Mouse (Mus musculus) forebrain, postnatal 0 days (tissue): ENCODE results near the gene Defb26. TPM values are rescaled to one million over a fixed set of nuclear protein-coding genes. Genes with fewer than 3 reads are reported as not detected.

Source experiments
- ATAC-seq: fragments of 200-750 bp; cut with Nextera tagmentation; 2 replicates; pipeline ENCODE4 v1.8.0; 2017; ENCODE audit warnings: mild to moderate bottlenecking, moderate library complexity
- DNase-seq: peaks from one replicate; pipeline ENCODE4 v3.0.0-alpha.2; 2015
- H3K27ac ChIP-seq: fragments of 300-500 bp; sonication (generic); 2 replicates; pipeline ENCODE4 v1.5.1; 2014; ENCODE audit warnings: low read depth, mild to moderate bottlenecking, antibody characterized with exemption, low read length, moderate library complexity, mixed read lengths
- H3K27me3 ChIP-seq: fragments of 300-500 bp; sonication (generic); 2 replicates; pipeline ENCODE4 v1.6.1; 2014; ENCODE audit warnings: mild to moderate bottlenecking, low read length, mixed read lengths; ENCODE audit not compliant: insufficient read depth
- H3K36me3 ChIP-seq: fragments of 300-500 bp; sonication (generic); 2 replicates; pipeline ENCODE4 v1.6.1; 2014; ENCODE audit warnings: mild to moderate bottlenecking, moderate library complexity; ENCODE audit not compliant: insufficient read depth
- H3K4me1 ChIP-seq: fragments of 300-500 bp; sonication (generic); 2 replicates; pipeline ENCODE4 v1.6.1; 2014; ENCODE audit warnings: antibody characterized with exemption; ENCODE audit not compliant: insufficient read depth
- H3K4me2 ChIP-seq: fragments of 300-500 bp; sonication (generic); 2 replicates; pipeline ENCODE4 v1.6.1; 2014; ENCODE audit warnings: low read depth, mild to moderate bottlenecking, moderate library complexity
- H3K4me3 ChIP-seq: fragments of 300-500 bp; sonication (generic); 2 replicates; pipeline ENCODE4 v1.5.1; 2014; ENCODE audit warnings: low read depth, low read length, mixed read lengths
- H3K9ac ChIP-seq: fragments of 300-500 bp; sonication (generic); 2 replicates; pipeline ENCODE4 v1.6.1; 2014; ENCODE audit warnings: mild to moderate bottlenecking
- H3K9me3 ChIP-seq: fragments of 300-500 bp; sonication (generic); 2 replicates; pipeline ENCODE4 v1.6.1; 2016; ENCODE audit warnings: low read length
- CTCF ChIP-seq: sonication (generic); IDR thresholded peaks from 2 replicates; pipeline ENCODE4 v1.5.1; 2016; ENCODE audit warnings: antibody characterized with exemption, control low read depth, low read depth
- WGBS: fragments of 180-500 bp; shearing (Covaris S2); extraction: QIAGEN DNeasy Blood & Tissue Kit; methylation state at CpG from one replicate; pipeline ENCODE4 v1.1.7; 2014; 5-methylcytosine and 5-hydroxymethylcytosine counted together
- polyA plus RNA-seq: library from polyadenylated mRNA; unstranded; fragments of >200 nt; fragmentation: Nextera tagmentation; extraction: Ambion mirVana; gene quantifications from 2 replicates; pipeline ENCODE4 v1.2.1, GENCODE M21; 2015
- total RNA-seq: library from RNA; depleted of rRNA; stranded (reverse); fragments of >200 nt; gene quantifications from 2 replicates; pipeline ENCODE4 v1.2.3, GENCODE M21; 2014; rRNA removed

Gene Defb26
- not detected in 2 replicates for total RNA-seq
- not detected in 2 replicates for polyA plus RNA-seq

GRCm38 (mm10) chr2:152511592-152511991 lies at the start of gene Defb26:
Gene Defb26 (minus strand): TSS chr2:152511692.
- H3K9me3 ChIP-seq: no peaks in the 10 kb centered on the region
- H3K9ac ChIP-seq: no peak within 1 kb of the TSS
- no peaks in the 10 kb centered on the region for H3K4me1 ChIP-seq
- 78% methylated on average over 1 of the region's 1 CpGs for WGBS
- no peaks in the 10 kb centered on the region for H3K36me3 ChIP-seq
- ATAC-seq: no peak
- no peak for DNase-seq
- H3K27me3 ChIP-seq: no peaks in the 10 kb centered on the region
- no peak within 1 kb of the TSS for H3K27ac ChIP-seq
- TF ChIP-seq CTCF: no peak
- H3K4me2 ChIP-seq: no peak within 1 kb of the TSS
- H3K4me3 ChIP-seq: no peak within 1 kb of the TSS

- Histone ChIP-seq H3K27ac (no peak overlapping the region), H3K4me1 (no peaks in the 10 kb centered on the region), H3K27me3 (no peaks in the 10 kb centered on the region), H3K9ac (no peak overlapping the region), H3K4me3 (no peak overlapping the region), H3K4me2 (no peak overlapping the region), H3K36me3 (no peaks in the 10 kb centered on the region), H3K9me3 (no peaks in the 10 kb centered on the region)
- WGBS: 90% methylated on average over 7 of the region's 7 CpGs
- ATAC-seq (no peak), DNase-seq (no peak)
- no peak for TF ChIP-seq CTCF
Measured at GRCm38 (mm10) chr2:152556655-152557054, 45.2 kb upstream of the Defb26 start.

- no peak overlapping the region for H3K9ac ChIP-seq
- 12% methylated on average over 16 of the region's 16 CpGs for WGBS
Measured at GRCm38 (mm10) chr2:152553774-152554423, 42.4 kb upstream of the Defb26 start.

GRCm38 (mm10) chr2:152548124-152548523 lies 36.6 kb upstream of the Defb26 start:
- ATAC-seq: no peak
- 81% methylated on average over 5 of the region's 5 CpGs for WGBS

More at GRCm38 (mm10) chr2:152553774-152554423, 42.4 kb upstream of the Defb26 start:
- no peak overlapping the region for H3K27ac ChIP-seq
- peak; percentile 81 for DNase-seq
- H3K4me2 ChIP-seq: peak overlapping the region; percentile 44
- H3K4me1 ChIP-seq: no peaks in the 10 kb centered on the region
- H3K36me3 ChIP-seq: no peaks in the 10 kb centered on the region
- TF ChIP-seq CTCF: peak; percentile 79
- no peaks in the 10 kb centered on the region for H3K27me3 ChIP-seq
- H3K9me3 ChIP-seq: no peaks in the 10 kb centered on the region
- ATAC-seq: peak; percentile 56
- no peak overlapping the region for H3K4me3 ChIP-seq

GRCm38 (mm10) chr2:152544691-152545090 lies 33.2 kb upstream of the Defb26 start:
- DNase-seq (peak; percentile 80), ATAC-seq (peak; percentile 93)
- Histone ChIP-seq H3K9ac (no peak overlapping the region), H3K27me3 (no peaks in the 10 kb centered on the region), H3K4me3 (no peak overlapping the region), H3K4me2 (no peak overlapping the region), H3K4me1 (no peaks in the 10 kb centered on the region), H3K9me3 (no peaks in the 10 kb centered on the region), H3K36me3 (no peaks in the 10 kb centered on the region), H3K27ac (no peak overlapping the region)
- WGBS: 13% methylated on average over 4 of the region's 4 CpGs
- TF ChIP-seq CTCF: peak; percentile 83

More at GRCm38 (mm10) chr2:152548124-152548523, 36.6 kb upstream of the Defb26 start:
- H3K4me2 ChIP-seq: no peak overlapping the region
- H3K4me3 ChIP-seq: no peak overlapping the region
- H3K27ac ChIP-seq: no peak overlapping the region
- H3K9me3 ChIP-seq: no peaks in the 10 kb centered on the region
- H3K27me3 ChIP-seq: no peaks in the 10 kb centered on the region
- H3K9ac ChIP-seq: no peak overlapping the region
- no peak for TF ChIP-seq CTCF
- no peaks in the 10 kb centered on the region for H3K4me1 ChIP-seq
- no peak for DNase-seq
- no peaks in the 10 kb centered on the region for H3K36me3 ChIP-seq

- no peaks in the 10 kb centered on the region for H3K4me1 ChIP-seq
- WGBS: 79% methylated on average over 4 of the region's 4 CpGs
- TF ChIP-seq CTCF: no peak
Measured at GRCm38 (mm10) chr2:152543478-152543877, 32.0 kb upstream of the Defb26 start.

GRCm38 (mm10) chr2:152542897-152543296 lies 31.4 kb upstream of the Defb26 start:
- DNase-seq (no peak), ATAC-seq (no peak)
- H3K4me2 ChIP-seq: no peak overlapping the region
- no peaks in the 10 kb centered on the region for H3K27me3 ChIP-seq
- H3K9ac ChIP-seq: no peak overlapping the region
- no peaks in the 10 kb centered on the region for H3K4me1 ChIP-seq
- TF ChIP-seq CTCF: no peak; the same call in 1 of the 2 replicates
- no peak overlapping the region for H3K27ac ChIP-seq
- H3K9me3 ChIP-seq: no peaks in the 10 kb centered on the region
- WGBS: 81% methylated on average over 2 of the region's 2 CpGs
- H3K36me3 ChIP-seq: no peaks in the 10 kb centered on the region
- no peak overlapping the region for H3K4me3 ChIP-seq

More at GRCm38 (mm10) chr2:152543478-152543877, 32.0 kb upstream of the Defb26 start:
- H3K27me3 ChIP-seq: no peaks in the 10 kb centered on the region
- H3K4me2 ChIP-seq: no peak overlapping the region
- no peak overlapping the region for H3K9ac ChIP-seq
- ATAC-seq: no peak
- H3K27ac ChIP-seq: no peak overlapping the region
- no peaks in the 10 kb centered on the region for H3K9me3 ChIP-seq
- no peak for DNase-seq
- no peaks in the 10 kb centered on the region for H3K36me3 ChIP-seq
- no peak overlapping the region for H3K4me3 ChIP-seq
